Mouse (Mus musculus): ENCODE data around the gene Ubqln4.

Gene Ubqln4

GRCm38 (mm10) chr3:88553525-88553879, at the start of gene Ubqln4:
Ubqln4 (plus strand) TSS chr3:88553758.
- DNase-seq (ENCODE audit: low spot score): peak; percentile 96

GRCm38 (mm10) chr3:88503881-88504746, 49.4 kb upstream of the Ubqln4 start:
- DNase-seq (ENCODE audit: low spot score): no peak

GRCm38 (mm10) chr3:88505081-88505480, 48.5 kb upstream of the Ubqln4 start:
- DNase-seq (ENCODE audit: low spot score): no peak

- no peak for DNase-seq (ENCODE audit: low spot score)
Measured at GRCm38 (mm10) chr3:88505765-88506164, 47.8 kb upstream of the Ubqln4 start.

GRCm38 (mm10) chr3:88509250-88509649, 44.3 kb upstream of the Ubqln4 start:
- no peak for DNase-seq (ENCODE audit: low spot score)

- DNase-seq (ENCODE audit: low spot score): peak; percentile 94
Measured at GRCm38 (mm10) chr3:88509692-88510420, 43.7 kb upstream of the Ubqln4 start, which contains the start of gene Lmna. Lmna (minus strand) TSS chr3:88509956.

GRCm38 (mm10) chr3:88510421-88511289, 42.9 kb upstream of the Ubqln4 start:
- no peak for DNase-seq (ENCODE audit: low spot score)

GRCm38 (mm10) chr3:88511559-88511958, 42.0 kb upstream of the Ubqln4 start:
- no peak for DNase-seq (ENCODE audit: low spot score)

- no peak for DNase-seq (ENCODE audit: low spot score)
Measured at GRCm38 (mm10) chr3:88512141-88512895, 41.2 kb upstream of the Ubqln4 start.

- no peak for DNase-seq (ENCODE audit: low spot score)
Measured at GRCm38 (mm10) chr3:88512896-88513545, 40.5 kb upstream of the Ubqln4 start.

GRCm38 (mm10) chr3:88513546-88514115, 39.9 kb upstream of the Ubqln4 start:
- no peak for DNase-seq (ENCODE audit: low spot score)

- DNase-seq (ENCODE audit: low spot score): no peak
Measured at GRCm38 (mm10) chr3:88514231-88515094, 39.1 kb upstream of the Ubqln4 start.

- DNase-seq (ENCODE audit: low spot score): no peak
Measured at GRCm38 (mm10) chr3:88515095-88515386, 38.5 kb upstream of the Ubqln4 start.

- no peak for DNase-seq (ENCODE audit: low spot score)
Measured at GRCm38 (mm10) chr3:88516407-88516806, 37.2 kb upstream of the Ubqln4 start.

GRCm38 (mm10) chr3:88518411-88518810, 35.1 kb upstream of the Ubqln4 start:
- no peak for DNase-seq (ENCODE audit: low spot score)

GRCm38 (mm10) chr3:88520078-88520477, 33.5 kb upstream of the Ubqln4 start:
- DNase-seq (ENCODE audit: low spot score): no peak

- no peak for DNase-seq (ENCODE audit: low spot score)
Measured at GRCm38 (mm10) chr3:88521156-88521555, 32.4 kb upstream of the Ubqln4 start.

- DNase-seq (ENCODE audit: low spot score): peak; percentile 74
Measured at GRCm38 (mm10) chr3:88521803-88522331, 31.7 kb upstream of the Ubqln4 start.

- DNase-seq (ENCODE audit: low spot score): no peak
Measured at GRCm38 (mm10) chr3:88523027-88523426, 30.5 kb upstream of the Ubqln4 start.

- no peak for DNase-seq (ENCODE audit: low spot score)
Measured at GRCm38 (mm10) chr3:88525021-88525420, 28.5 kb upstream of the Ubqln4 start.

All from ovary, postnatal 36 days (tissue).